Mouse (Mus musculus): ENCODE results near the gene Ppp2r1b.

Gene Ppp2r1b

DNA sequence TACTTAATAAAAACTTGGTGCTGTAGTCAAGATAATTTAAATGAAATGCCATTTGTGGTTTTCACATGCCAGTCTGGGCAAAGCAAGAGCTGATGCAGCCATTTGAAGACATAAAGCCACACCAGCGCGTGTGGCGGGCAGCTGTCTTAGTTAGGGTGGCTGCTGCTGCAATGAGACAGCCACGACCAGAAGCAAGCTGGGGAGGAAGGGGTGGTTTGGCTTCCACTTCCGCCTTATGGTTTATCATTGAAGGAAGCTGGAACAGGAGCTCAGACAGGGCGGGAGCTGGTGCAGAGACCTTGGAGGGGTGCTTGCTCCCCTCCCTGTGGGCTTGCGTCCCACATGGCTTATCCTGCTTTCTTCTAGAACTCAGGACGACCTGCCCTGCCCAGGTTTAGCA, 20.7 kb downstream of the Ppp2r1b start:
- no peak for DNase-seq (ENCODE audit: low spot score in 2 of 2)

DNA sequence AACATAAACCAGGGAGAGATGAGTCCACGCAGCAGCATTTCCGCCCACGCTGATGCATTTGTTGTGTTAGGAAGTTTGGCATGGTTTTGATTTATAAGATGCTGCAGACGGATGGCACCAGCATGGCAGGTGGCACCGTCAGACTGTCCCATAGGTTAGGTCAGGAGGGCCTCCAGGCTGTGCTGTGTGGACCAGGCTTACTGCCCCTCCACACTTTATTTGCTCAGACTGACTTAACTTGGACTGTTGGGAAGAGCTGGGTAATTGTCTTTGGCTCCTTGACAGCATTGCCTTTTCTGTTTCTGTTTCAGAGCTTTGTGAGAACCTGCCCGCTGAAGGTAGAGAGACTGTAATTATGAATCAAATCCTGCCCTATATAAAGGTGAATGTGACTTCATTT, 21.9 kb downstream of the Ppp2r1b start:
- DNase-seq (ENCODE audit: low spot score in 2 of 2), result no peak

DNA sequence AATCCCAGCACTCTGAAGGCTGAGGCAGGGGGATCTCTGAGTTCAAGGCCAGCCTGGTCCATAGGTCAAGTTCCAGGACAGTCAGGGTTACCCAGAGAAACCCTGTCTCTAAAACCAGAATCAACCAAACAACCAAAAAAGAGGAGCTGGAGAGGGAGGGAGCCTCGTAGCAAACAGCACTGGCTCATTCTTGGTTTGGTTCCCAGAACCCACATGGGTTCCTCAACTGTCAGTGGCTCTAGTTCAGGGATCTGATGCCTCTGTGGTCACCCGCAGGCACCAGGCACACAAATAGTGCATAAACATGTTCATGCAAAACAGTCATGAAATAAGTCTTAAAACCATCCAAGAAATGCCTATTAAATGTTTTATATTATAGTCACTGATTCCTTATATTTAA, 23.1 kb downstream of the Ppp2r1b start:
- DNase-seq (ENCODE audit: low spot score in 2 of 2), result no peak

DNA sequence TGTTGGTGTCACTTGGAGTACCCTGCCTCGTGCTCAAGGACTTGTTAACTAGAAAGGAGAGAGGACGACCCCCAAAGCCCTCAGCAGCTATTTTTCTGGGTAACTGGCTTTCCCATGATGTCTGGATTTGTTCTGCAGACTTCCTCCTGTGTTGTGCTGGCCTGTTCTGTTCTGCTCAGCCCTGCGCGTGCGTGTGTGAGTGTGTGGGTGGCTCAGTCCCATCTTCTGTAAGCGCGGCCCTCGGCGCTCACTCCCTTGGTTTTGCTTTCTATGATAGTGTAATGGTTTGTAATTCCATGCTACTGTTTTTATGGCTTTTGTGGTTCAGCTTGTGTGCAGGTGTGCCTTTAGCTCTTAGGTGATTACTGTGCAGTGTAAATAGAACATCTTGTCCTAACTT, 28.1 kb downstream of the Ppp2r1b start:
- DNase-seq (ENCODE audit: low spot score in 2 of 2), result no peak

GRCm38 (mm10) chr9:50874031-50874430, 28.9 kb downstream of the Ppp2r1b start:
- DNase-seq (ENCODE audit: low spot score in 2 of 2), result no peak

- DNase-seq (ENCODE audit: low spot score in 2 of 2), result no peak
Measured at GRCm38 (mm10) chr9:50875470-50875869, 30.4 kb downstream of the Ppp2r1b start.

- DNase-seq (ENCODE audit: low spot score in 2 of 2), result no peak
Measured at GRCm38 (mm10) chr9:50876287-50876686, 31.2 kb downstream of the Ppp2r1b start.

- DNase-seq (ENCODE audit: low spot score in 2 of 2), result no peak
Measured at GRCm38 (mm10) chr9:50877431-50877830, 32.3 kb downstream of the Ppp2r1b start.

GRCm38 (mm10) chr9:50882183-50882582, 37.1 kb downstream of the Ppp2r1b start:
- no peak for DNase-seq (ENCODE audit: low spot score in 2 of 2)

GRCm38 (mm10) chr9:50884093-50884492, 39.0 kb downstream of the Ppp2r1b start:
- no peak for DNase-seq (ENCODE audit: low spot score in 2 of 2)

DNA sequence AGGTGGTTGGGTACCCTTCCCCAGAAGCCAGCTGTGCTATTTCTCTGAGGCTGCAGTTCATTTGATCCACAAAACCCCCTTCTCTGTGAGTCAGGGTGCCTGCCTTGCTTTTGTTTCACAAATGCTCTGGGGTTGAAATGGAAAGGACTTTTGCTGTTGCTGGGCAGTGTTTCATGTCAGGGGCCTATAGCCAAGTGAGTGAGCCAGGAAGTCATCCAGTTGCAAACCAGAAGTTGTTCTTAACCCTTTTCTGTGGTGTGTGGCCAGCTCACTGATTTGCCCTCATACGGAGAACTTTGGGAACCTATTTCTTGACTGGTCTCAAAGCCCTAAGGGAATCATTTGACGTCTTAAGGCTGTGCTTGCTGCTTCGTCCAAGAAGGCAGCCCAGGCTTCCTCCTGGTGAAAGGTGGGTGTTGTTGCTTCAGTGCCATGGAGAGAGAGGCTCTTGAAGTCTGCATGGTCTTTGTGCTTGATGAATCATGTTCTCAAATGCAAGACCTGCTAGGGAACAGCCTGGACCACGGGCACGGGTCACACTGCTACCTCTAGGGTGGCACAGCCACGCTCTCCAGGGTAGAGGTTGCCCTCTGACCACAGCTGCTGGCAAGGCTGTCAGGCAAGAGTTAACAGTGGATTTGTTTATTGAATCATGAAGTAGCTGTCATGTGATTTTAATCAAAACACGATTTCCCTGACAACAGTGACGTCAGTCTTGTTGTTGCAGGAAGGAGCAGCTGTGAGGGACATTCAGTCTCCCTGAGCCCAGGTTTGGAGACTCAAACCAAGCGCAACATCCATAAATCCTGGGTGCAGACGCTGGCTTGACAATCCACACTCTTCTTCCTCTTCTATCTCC, 39.9 kb downstream of the Ppp2r1b start:
- DNase-seq (ENCODE audit: low spot score in 2 of 2), result no peak

DNA sequence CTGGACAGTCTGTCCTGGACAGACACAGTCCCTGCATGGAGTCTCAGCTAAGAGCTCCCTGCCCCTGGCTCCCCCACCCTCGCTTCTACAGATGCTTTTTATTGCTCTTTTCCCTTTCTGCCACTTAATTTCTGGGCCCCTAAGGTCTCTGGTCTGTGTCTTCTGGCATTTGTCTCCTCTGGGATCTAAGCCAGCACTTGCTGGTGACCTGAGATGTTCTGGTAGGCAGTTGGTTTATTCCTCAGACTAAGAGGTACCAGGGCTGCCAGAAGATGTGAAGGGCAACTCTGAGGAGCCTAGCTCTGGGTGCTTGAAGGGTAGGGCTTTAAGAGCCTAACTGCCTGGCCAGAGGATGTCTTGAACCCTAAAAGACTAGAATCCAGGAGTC, 40.5 kb downstream of the Ppp2r1b start:
- DNase-seq (ENCODE audit: low spot score in 2 of 2), result no peak

- DNase-seq (ENCODE audit: low spot score in 2 of 2), result no peak
Measured at GRCm38 (mm10) chr9:50886870-50887269, 41.8 kb downstream of the Ppp2r1b start.

GRCm38 (mm10) chr9:50887351-50887750, 42.2 kb downstream of the Ppp2r1b start:
- no peak for DNase-seq (ENCODE audit: low spot score in 2 of 2)

DNA sequence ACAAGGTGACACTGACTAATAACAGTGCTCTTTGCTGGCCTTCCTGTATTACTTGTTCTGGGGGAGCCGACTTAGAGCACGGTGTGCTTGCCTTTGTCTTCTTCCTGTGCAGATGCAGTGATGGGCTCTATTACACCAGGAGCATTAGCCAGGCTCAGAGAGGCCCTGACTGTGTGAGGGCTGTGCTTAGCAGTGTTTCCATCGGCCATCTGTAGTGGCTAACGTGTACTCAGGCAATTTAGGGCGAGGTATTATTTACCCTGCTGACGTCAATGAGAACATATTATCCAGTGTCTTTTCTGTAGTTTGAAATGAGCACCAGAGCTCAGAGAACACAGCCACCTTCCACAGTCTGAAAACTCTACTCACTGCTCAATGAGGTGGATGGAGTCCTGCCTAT, 44.1 kb downstream of the Ppp2r1b start:
- DNase-seq (ENCODE audit: low spot score in 2 of 2), result no peak

GRCm38 (mm10) chr9:50889964-50890363, 44.9 kb downstream of the Ppp2r1b start:
- DNase-seq (ENCODE audit: low spot score in 2 of 2), result no peak

- DNase-seq (ENCODE audit: low spot score in 2 of 2), result no peak
Measured at GRCm38 (mm10) chr9:50890494-50891090, 45.5 kb downstream of the Ppp2r1b start.

GRCm38 (mm10) chr9:50893665-50894064, 48.6 kb downstream of the Ppp2r1b start:
- DNase-seq (ENCODE audit: low spot score in 2 of 2), result no peak

GRCm38 (mm10) chr9:50900026-50900920, 55.2 kb downstream of the Ppp2r1b start:
- DNase-seq (ENCODE audit: low spot score in 2 of 2), result no peak

- DNase-seq (ENCODE audit: low spot score in 2 of 2), result no peak
Measured at GRCm38 (mm10) chr9:50904196-50904847, 59.2 kb downstream of the Ppp2r1b start.

DNA sequence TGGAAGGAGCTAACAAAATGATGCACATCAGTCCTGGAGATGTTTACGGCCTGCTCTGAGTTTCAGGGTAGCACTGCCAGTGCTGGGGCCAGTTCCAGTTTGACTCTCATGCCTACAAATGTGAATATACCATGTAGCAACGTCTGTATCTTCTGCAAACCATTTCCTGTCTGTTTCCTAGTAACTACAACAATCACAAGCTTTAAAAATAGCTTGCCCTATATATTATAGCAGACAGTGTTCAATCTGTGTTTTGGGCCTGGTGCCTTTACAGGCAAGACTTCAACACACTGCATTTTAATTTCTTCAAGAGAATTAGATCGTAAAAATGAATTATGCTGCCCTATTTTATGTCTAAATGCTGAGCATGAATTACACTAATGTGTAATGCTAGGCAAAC, 60.2 kb downstream of the Ppp2r1b start:
- DNase-seq (ENCODE audit: low spot score in 2 of 2), result no peak
